Mouse (Mus musculus) embryonic facial prominence, embryonic 14.5 days (tissue): ENCODE measurements around the gene Hsph1. TPM values are rescaled to one million over a fixed set of nuclear protein-coding genes. Genes with fewer than 3 reads are reported as not detected.
A peak's percentile ranks its signal among the peaks of the same experiment; 100 is the strongest.

Experiments
- ATAC-seq: fragments of 200-750 bp; cut with Nextera tagmentation; 2 replicates; pipeline ENCODE4 v1.8.0; 2017; ENCODE audit warnings: low read depth, moderate number of reproducible peaks, moderate TSS enrichment
- DNase-seq: peaks from one replicate; pipeline ENCODE4 v3.0.0-alpha.2; 2015; ENCODE audit warnings: low spot score
- H3K27ac ChIP-seq: fragments of 300-500 bp; sonication (generic); replicated peaks from 2 replicates; pipeline ENCODE4 v1.5.1; 2014; ENCODE audit warnings: low read depth, mild to moderate bottlenecking, low read length, moderate library complexity
- H3K27me3 ChIP-seq: fragments of 300-500 bp; sonication (generic); replicated peaks from 2 replicates; pipeline ENCODE4 v1.6.1; 2014; ENCODE audit warnings: low read length; ENCODE audit not compliant: control insufficient read depth, insufficient read depth
- H3K36me3 ChIP-seq: fragments of 300-500 bp; sonication (generic); 2 replicates; pipeline ENCODE4 v1.6.1; 2014; ENCODE audit warnings: low read length, mixed read lengths; ENCODE audit not compliant: control insufficient read depth, insufficient read depth
- H3K4me1 ChIP-seq: fragments of 300-500 bp; sonication (generic); 2 replicates; pipeline ENCODE4 v1.6.1; 2014; ENCODE audit warnings: antibody characterized with exemption, low read length; ENCODE audit not compliant: control insufficient read depth, insufficient read depth
- H3K4me2 ChIP-seq: fragments of 300-500 bp; sonication (generic); 2 replicates; pipeline ENCODE4 v1.6.1; 2014; ENCODE audit warnings: low read depth, mild to moderate bottlenecking, low read length, moderate library complexity, mixed read lengths
- H3K4me3 ChIP-seq: fragments of 300-500 bp; sonication (generic); 2 replicates; pipeline ENCODE4 v1.5.1; 2014; ENCODE audit warnings: low read depth, mild to moderate bottlenecking, low read length
- H3K9ac ChIP-seq: fragments of 300-500 bp; sonication (generic); 2 replicates; pipeline ENCODE4 v1.6.1; 2014; ENCODE audit warnings: low read depth, mild to moderate bottlenecking, low read length, moderate library complexity, mixed read lengths
- H3K9me3 ChIP-seq: fragments of 300-500 bp; sonication (generic); 2 replicates; pipeline ENCODE4 v1.6.1; 2016; ENCODE audit warnings: low read length; ENCODE audit not compliant: control insufficient read depth
- WGBS: fragments of 180-500 bp; shearing (Covaris S2); extraction: QIAGEN DNeasy Blood & Tissue Kit; methylation state at CpG from one replicate; pipeline ENCODE4 v1.1.7; 2014; 5-methylcytosine and 5-hydroxymethylcytosine counted together
- polyA plus RNA-seq: library from polyadenylated mRNA; unstranded; fragments of >200 nt; fragmentation: Nextera tagmentation; extraction: Ambion mirVana; gene quantifications from 2 replicates; pipeline ENCODE4 v1.2.1, GENCODE M21; 2014

The Hsph1 gene
- polyA plus RNA-seq, 1 experiment from 2014 or later, result 67.0 TPM

DNA sequence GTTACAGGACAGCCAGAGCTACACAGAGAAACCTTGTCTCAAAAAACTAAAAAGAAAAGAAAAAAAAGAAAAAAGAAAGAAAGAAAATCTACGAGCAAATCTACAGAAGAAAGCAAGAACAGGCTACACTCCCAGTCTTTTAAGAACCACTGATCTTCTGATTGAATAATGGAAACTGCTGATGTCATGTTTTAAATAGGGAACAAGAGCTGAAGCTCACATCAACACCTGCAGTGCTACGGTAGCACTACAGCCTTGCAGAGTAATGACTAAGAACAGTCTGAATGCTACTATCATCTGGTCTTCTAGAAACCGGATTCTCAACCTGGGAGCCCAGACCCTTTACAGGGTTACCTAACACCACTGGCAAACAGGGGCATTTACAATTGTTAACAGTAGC is 10.6 kb downstream of the Hsph1 start:
- Histone ChIP-seq H3K4me3 (no peak overlapping the region), H3K9me3 (no peaks in the 10 kb centered on the region), H3K36me3 (peaks cover 95% of the 10 kb centered on the region), H3K27me3 (no peaks in the 10 kb centered on the region), H3K9ac (no peak overlapping the region), H3K27ac (no peak overlapping the region), H3K4me2 (no peak overlapping the region), H3K4me1 (no peaks in the 10 kb centered on the region)
- DNase-seq (no peak), ATAC-seq (no peak)
- WGBS, result 89% methylated on average over 3 of the region's 3 CpGs

DNA sequence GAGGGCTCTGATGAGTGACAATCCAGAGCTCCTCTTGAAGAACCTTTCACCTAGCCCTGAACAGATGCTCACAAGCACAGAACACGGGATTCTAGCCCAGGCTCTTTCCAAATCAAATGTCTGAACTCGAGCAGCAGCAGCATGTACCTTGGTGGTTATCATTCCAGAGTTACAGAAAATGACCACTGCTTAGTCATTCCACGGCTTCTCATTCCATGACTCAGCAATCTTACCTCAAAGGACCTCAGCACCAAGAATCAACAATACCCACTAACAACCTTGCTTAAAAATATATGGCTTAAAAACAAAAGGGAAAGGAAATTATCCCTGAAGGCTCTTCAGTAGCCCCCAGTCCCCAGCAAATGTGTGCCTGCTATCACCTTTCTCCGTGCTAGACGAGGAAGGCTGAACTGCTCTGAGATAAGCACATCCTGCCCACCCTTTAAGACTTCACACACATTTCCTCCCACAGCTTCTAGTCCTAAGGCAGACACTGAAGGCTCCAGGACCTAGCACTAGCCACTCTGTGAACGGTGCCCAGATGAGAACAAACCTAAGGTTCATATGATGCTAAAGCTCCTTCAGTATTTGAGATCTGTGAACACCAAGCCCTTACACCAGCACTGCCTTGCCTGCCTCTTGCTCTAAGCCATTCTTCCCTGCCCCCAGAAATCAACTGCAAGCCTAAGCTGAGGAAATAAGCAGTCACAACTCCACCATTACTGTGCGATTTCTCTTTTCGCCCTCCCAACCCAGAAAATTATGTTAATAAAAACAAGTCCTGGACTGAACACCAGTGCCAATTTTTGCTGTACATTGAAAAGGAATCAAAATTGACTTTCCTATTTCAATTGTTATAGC is 12.1 kb downstream of the Hsph1 start:
- no peak for ATAC-seq
- WGBS, result 81% methylated on average over 8 of the region's 8 CpGs
- peaks cover 95% of the 10 kb centered on the region for H3K36me3 ChIP-seq

DNA sequence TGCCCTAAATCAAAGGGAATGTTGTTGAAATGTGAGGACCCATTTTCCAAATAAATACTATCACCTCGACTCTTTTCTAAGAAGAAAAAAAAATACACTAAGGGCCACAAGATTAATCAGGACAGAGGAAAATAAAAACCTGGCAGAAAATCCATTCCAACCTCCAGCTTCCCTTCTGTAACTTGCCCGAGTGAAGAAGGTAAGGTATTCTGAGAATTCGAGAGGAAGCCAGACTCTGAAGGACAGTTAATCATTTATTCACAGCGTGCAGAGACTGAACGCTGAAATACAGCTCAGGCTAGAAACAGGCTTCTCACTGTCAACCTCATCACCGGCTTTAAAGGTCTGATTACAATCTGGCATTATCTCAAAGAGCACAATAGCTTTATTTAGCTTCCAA is 13.5 kb downstream of the Hsph1 start:
- Histone ChIP-seq H3K9ac (no peak overlapping the region), H3K4me3 (no peak overlapping the region), H3K4me2 (no peak overlapping the region), H3K36me3 (peaks cover 97% of the 10 kb centered on the region), H3K9me3 (no peaks in the 10 kb centered on the region), H3K27me3 (no peaks in the 10 kb centered on the region), H3K27ac (no peak overlapping the region), H3K4me1 (no peaks in the 10 kb centered on the region)
- DNase-seq (no peak), ATAC-seq (no peak)
- WGBS, result 65% methylated on average over 6 of the region's 6 CpGs

More for the DNA sequence above, 12.1 kb downstream of the Hsph1 start:
- H3K9me3 ChIP-seq, result no peaks in the 10 kb centered on the region
- DNase-seq, result no peak
- H3K27me3 ChIP-seq, result no peaks in the 10 kb centered on the region
- H3K9ac ChIP-seq, result no peak overlapping the region
- H3K4me3 ChIP-seq, result no peak overlapping the region
- H3K27ac ChIP-seq, result no peak overlapping the region
- no peaks in the 10 kb centered on the region for H3K4me1 ChIP-seq
- H3K4me2 ChIP-seq, result no peak overlapping the region

DNA sequence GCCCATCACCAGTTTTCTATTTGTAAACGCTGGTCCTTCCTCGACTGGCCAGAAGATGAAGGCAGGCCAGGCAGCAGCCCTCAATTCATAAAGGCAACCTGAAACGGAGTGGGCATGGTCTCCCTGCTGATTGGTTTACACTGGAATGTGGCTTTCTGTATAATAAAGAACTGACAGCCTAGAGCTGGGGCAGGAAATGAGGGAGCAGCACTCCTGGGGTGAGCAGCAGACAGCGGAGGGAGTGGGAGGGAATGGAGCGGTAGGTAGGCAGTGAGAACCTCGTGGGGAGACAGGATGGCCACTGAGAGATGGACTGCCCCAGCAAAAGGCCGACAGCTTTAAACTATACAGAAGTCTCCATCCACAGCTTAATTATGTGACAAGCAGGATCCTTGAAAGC is 14.0 kb downstream of the Hsph1 start:
- H3K36me3 ChIP-seq, result peaks cover 97% of the 10 kb centered on the region
- no peak overlapping the region for H3K4me3 ChIP-seq
- H3K4me2 ChIP-seq, result no peak overlapping the region
- H3K9me3 ChIP-seq, result no peaks in the 10 kb centered on the region
- H3K27me3 ChIP-seq, result no peaks in the 10 kb centered on the region
- no peak overlapping the region for H3K27ac ChIP-seq
- H3K4me1 ChIP-seq, result no peaks in the 10 kb centered on the region
- DNase-seq, result no peak
- no peak overlapping the region for H3K9ac ChIP-seq
- ATAC-seq, result no peak
- whole genome bisulfite sequencing, result 68% methylated on average over 7 of the region's 7 CpGs

DNA sequence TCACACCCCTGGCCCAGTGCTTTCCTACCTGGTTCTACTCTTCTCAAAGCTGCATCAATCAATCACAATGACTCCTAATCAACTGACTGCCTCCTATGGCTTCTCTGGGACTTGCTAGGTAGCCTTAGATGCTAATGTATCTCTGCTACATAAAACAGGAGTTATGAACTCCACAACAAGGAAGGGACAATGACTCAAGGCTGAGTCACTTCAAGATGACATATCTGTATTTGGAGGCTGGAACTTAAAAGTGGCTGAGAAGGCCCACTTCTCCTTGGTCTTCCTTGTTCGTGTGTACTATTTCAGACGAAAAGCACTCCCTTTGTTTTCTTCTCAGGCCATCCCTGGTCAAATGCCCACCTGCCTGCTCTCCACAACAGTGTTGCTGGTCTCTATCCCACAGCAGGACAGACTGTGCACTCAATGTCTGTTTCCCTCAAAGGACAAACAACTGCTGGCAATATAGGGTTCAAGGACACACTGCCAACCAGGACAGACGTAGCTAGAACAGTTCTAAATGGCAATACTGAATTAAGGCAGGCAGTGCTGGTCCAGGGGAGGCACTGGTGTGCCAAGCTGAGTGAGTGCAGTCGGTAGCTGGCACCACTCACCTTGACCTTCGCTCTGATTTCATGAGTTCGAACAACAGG is 18.3 kb downstream of the Hsph1 start:
- ATAC-seq (no peak), DNase-seq (no peak)
- WGBS, result 87% methylated on average over 6 of the region's 6 CpGs
- Histone ChIP-seq H3K4me3 (no peak overlapping the region), H3K9ac (no peak overlapping the region), H3K27ac (no peak overlapping the region), H3K9me3 (no peaks in the 10 kb centered on the region), H3K27me3 (no peaks in the 10 kb centered on the region), H3K4me2 (no peak overlapping the region), H3K4me1 (no peaks in the 10 kb centered on the region), H3K36me3 (peaks cover 78% of the 10 kb centered on the region)

- Histone ChIP-seq H3K9me3 (no peaks in the 10 kb centered on the region), H3K27me3 (no peaks in the 10 kb centered on the region), H3K27ac (no peak overlapping the region), H3K9ac (no peak overlapping the region), H3K36me3 (peaks cover 67% of the 10 kb centered on the region), H3K4me1 (peaks cover 5% of the 10 kb centered on the region; the same call in 1 of the 2 replicates), H3K4me2 (no peak overlapping the region), H3K4me3 (no peak overlapping the region)
- 93% methylated on average over 10 of the region's 10 CpGs for WGBS
- ATAC-seq, result no peak
- DNase-seq, result no peak
These were observed 19.4 kb downstream of the Hsph1 start for GRCm38 (mm10) chr5:149616817-149617216.

DNA sequence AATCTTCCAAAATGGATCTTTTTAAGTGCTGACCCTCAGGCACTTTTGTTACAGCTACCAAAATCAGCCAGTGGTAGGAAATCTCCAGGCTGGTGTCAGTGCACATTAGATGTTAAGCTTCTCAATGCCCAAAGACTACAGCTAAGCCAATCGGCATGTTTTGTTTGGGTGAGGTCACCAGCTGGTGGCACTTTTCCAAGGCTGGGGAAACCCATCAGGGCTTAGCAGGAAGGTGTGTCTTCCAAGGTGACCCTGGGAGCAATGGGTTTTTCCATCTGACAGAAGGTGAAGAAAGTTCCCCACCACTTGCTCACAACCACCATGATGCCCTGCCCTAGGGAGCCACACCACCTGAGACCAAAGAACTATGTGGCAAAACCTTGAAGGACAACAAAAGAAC is 20.0 kb downstream of the Hsph1 start:
- WGBS, result 80% methylated on average over 1 of the region's 1 CpGs
- DNase-seq (no peak), ATAC-seq (no peak)
- Histone ChIP-seq H3K27ac (no peak overlapping the region), H3K9ac (no peak overlapping the region), H3K4me2 (no peak overlapping the region), H3K4me3 (no peak overlapping the region), H3K4me1 (peaks cover 8% of the 10 kb centered on the region; the same call in 1 of the 2 replicates), H3K36me3 (peaks cover 61% of the 10 kb centered on the region), H3K27me3 (no peaks in the 10 kb centered on the region), H3K9me3 (no peaks in the 10 kb centered on the region)

- Histone ChIP-seq H3K4me3 (no peak overlapping the region), H3K9ac (no peak overlapping the region), H3K4me1 (peaks cover 8% of the 10 kb centered on the region; the same call in 1 of the 2 replicates), H3K27me3 (no peaks in the 10 kb centered on the region), H3K9me3 (no peaks in the 10 kb centered on the region), H3K36me3 (peaks cover 27% of the 10 kb centered on the region), H3K27ac (no peak overlapping the region), H3K4me2 (no peak overlapping the region)
- ATAC-seq (peak; percentile 53), DNase-seq (peak; percentile 57)
- WGBS, result 33% methylated on average over 10 of the region's 10 CpGs
These were observed 23.4 kb downstream of the Hsph1 start for GRCm38 (mm10) chr5:149612740-149613139.
